Mouse (Mus musculus) cerebellum, adult 2 months (tissue): ENCODE results near the gene Lrp5. TPM values are rescaled to one million over a fixed set of nuclear protein-coding genes. Genes with fewer than 3 reads are reported as not detected.

ENCODE experiments used
- DNase-seq, 2 experiments: peaks; one replicate each; pipeline ENCODE4 v3.0.0; 2021
- H3K27ac ChIP-seq: fragments of 200-500 bp; 2 replicates; pipeline ENCODE4 v1.5.1; 2012; ENCODE audit warnings: low read length, control low read depth, inconsistent platforms; ENCODE audit not compliant: insufficient read depth
- H3K27me3 ChIP-seq: fragments of 200-500 bp; 2 replicates; pipeline ENCODE4 v1.6.1; 2012; ENCODE audit warnings: inconsistent platforms, mild to moderate bottlenecking, low read length, moderate library complexity; ENCODE audit not compliant: control insufficient read depth, insufficient read depth
- H3K4me1 ChIP-seq: fragments of 200-500 bp; 2 replicates; pipeline ENCODE4 v1.6.1; 2011; ENCODE audit warnings: low read length; ENCODE audit not compliant: control insufficient read depth, insufficient read depth
- H3K4me3 ChIP-seq: fragments of 200-500 bp; replicated peaks from 2 replicates; pipeline ENCODE3; 2011; ENCODE audit warnings: mild to moderate bottlenecking, low read depth, low read length, control low read depth; ENCODE audit not compliant: insufficient read depth
- CTCF ChIP-seq: fragments of 200-500 bp; IDR thresholded peaks from 2 replicates; pipeline ENCODE4 v1.5.1; 2011; ENCODE audit warnings: low read depth, mild to moderate bottlenecking, control low read depth, low read length, moderate library complexity, borderline replicate concordance; ENCODE audit not compliant: insufficient read depth
- POLR2A ChIP-seq: fragments of 200-500 bp; IDR thresholded peaks from 2 replicates; pipeline ENCODE4 v1.6.1; 2011; ENCODE audit warnings: low read length, control low read depth, borderline replicate concordance; ENCODE audit not compliant: insufficient read depth
- WGBS: fragments of 180-500 bp; shearing (Covaris S2); methylation state at CpG from one replicate; pipeline ENCODE4 v1.1.7; 2018; 5-methylcytosine and 5-hydroxymethylcytosine counted together
- polyA plus RNA-seq: library from polyadenylated mRNA; depleted of rRNA; stranded (reverse); fragments of >200 nt; gene quantifications from 2 replicates; pipeline ENCODE4 v1.2.3, GENCODE M21; 2012

Gene Lrp5
- polyA plus RNA-seq, 1 experiment: 3.8 TPM

GRCm38 (mm10) chr19:3680732-3681131 is 5.6 kb downstream of the Lrp5 start:
- Histone ChIP-seq H3K27me3 (no peaks in the 10 kb centered on the region), H3K4me3 (no peak overlapping the region), H3K4me1 (peaks cover 3% of the 10 kb centered on the region), H3K27ac (no peak overlapping the region)
- no peak for TF ChIP-seq CTCF
- TF ChIP-seq POLR2A: no peak
- DNase-seq: no peak
- 87% methylated on average over 7 of the region's 7 CpGs for WGBS

GRCm38 (mm10) chr19:3674122-3674855 is 12.1 kb downstream of the Lrp5 start:
- no peaks in the 10 kb centered on the region for H3K27me3 ChIP-seq
- TF ChIP-seq CTCF (no peak), POLR2A (no peak)
- H3K4me1 ChIP-seq: no peaks in the 10 kb centered on the region
- WGBS: 70% methylated on average over 8 of the region's 8 CpGs
- no peak overlapping the region for H3K27ac ChIP-seq
- DNase-seq: no peak
- no peak overlapping the region for H3K4me3 ChIP-seq

GRCm38 (mm10) chr19:3673149-3673548 is 13.2 kb downstream of the Lrp5 start:
- 98% methylated on average over 2 of the region's 2 CpGs for WGBS
- DNase-seq: no peak
- TF ChIP-seq POLR2A: no peak
- TF ChIP-seq CTCF: no peak
- Histone ChIP-seq H3K4me3 (no peak overlapping the region), H3K27me3 (no peaks in the 10 kb centered on the region), H3K4me1 (no peaks in the 10 kb centered on the region), H3K27ac (no peak overlapping the region)

GRCm38 (mm10) chr19:3669100-3669499 is 17.3 kb downstream of the Lrp5 start:
- H3K27ac ChIP-seq: no peak overlapping the region
- no peak for DNase-seq
- H3K4me1 ChIP-seq: peaks cover 2% of the 10 kb centered on the region; the same call in 1 of the 2 replicates
- no peak for TF ChIP-seq CTCF
- no peak for TF ChIP-seq POLR2A
- H3K27me3 ChIP-seq: no peaks in the 10 kb centered on the region
- WGBS: 33% methylated on average over 13 of the region's 13 CpGs
- no peak overlapping the region for H3K4me3 ChIP-seq

GRCm38 (mm10) chr19:3668551-3668950 is 17.8 kb downstream of the Lrp5 start:
- WGBS: 43% methylated on average over 10 of the region's 10 CpGs
- TF ChIP-seq POLR2A (no peak), CTCF (no peak)
- DNase-seq: no peak
- peaks cover 2% of the 10 kb centered on the region; the same call in 1 of the 2 replicates for H3K4me1 ChIP-seq
- no peaks in the 10 kb centered on the region for H3K27me3 ChIP-seq
- no peak overlapping the region for H3K4me3 ChIP-seq
- H3K27ac ChIP-seq: no peak overlapping the region; the same call in 1 of the 2 replicates

GRCm38 (mm10) chr19:3667979-3668378 is 18.4 kb downstream of the Lrp5 start:
- DNase-seq: no peak
- Histone ChIP-seq H3K27ac (no peak overlapping the region), H3K4me3 (no peak overlapping the region), H3K4me1 (peaks cover 2% of the 10 kb centered on the region; the same call in 1 of the 2 replicates), H3K27me3 (no peaks in the 10 kb centered on the region)
- TF ChIP-seq POLR2A (no peak), CTCF (no peak)
- 68% methylated on average over 11 of the region's 11 CpGs for WGBS

- H3K27ac ChIP-seq: no peak overlapping the region
- 66% methylated on average over 6 of the region's 6 CpGs for WGBS
- H3K4me3 ChIP-seq: no peak overlapping the region
- DNase-seq: no peak
- peaks cover 2% of the 10 kb centered on the region; the same call in 1 of the 2 replicates for H3K4me1 ChIP-seq
- no peaks in the 10 kb centered on the region for H3K27me3 ChIP-seq
- no peak for TF ChIP-seq POLR2A
- TF ChIP-seq CTCF: no peak
Measured at GRCm38 (mm10) chr19:3667155-3667895, 19.0 kb downstream of the Lrp5 start.

GRCm38 (mm10) chr19:3666632-3667031 is 19.7 kb downstream of the Lrp5 start:
- WGBS: 64% methylated on average over 2 of the region's 2 CpGs
- Histone ChIP-seq H3K27ac (no peak overlapping the region), H3K4me3 (no peak overlapping the region), H3K4me1 (peaks cover 2% of the 10 kb centered on the region; the same call in 1 of the 2 replicates), H3K27me3 (no peaks in the 10 kb centered on the region)
- no peak for DNase-seq
- no peak for TF ChIP-seq CTCF
- no peak for TF ChIP-seq POLR2A
